Mouse (Mus musculus): ENCODE results near the gene Tjp3. TPM values are rescaled to one million over a fixed set of nuclear protein-coding genes. Genes with fewer than 3 reads are reported as not detected.
A peak's percentile ranks its signal among the peaks of the same experiment; 100 is the strongest.

The Tjp3 gene
- polyA plus RNA-seq (2015; fragmentation: Nextera tagmentation; extraction: Ambion mirVana), result 4.1 and 7.9 TPM in 2 replicates

GRCm38 (mm10) chr10:81291511-81292104 lies at the start of gene Tjp3:
Tjp3 (minus strand) TSS chr10:81291581.
- no peak within 1 kb of the TSS for H3K9ac ChIP-seq (replicated peaks)
- H3K4me2 ChIP-seq, result peak within 1 kb of the TSS; percentile 95

GRCm38 (mm10) chr10:81340551-81341332 lies 49.4 kb upstream of the Tjp3 start:
- H3K9me3 ChIP-seq (replicated peaks), result no peaks in the 10 kb centered on the region
- ATAC-seq (ENCODE audit: low FRiP score), result no peak
- no peak overlapping the region for H3K9ac ChIP-seq (replicated peaks)
- H3K27ac ChIP-seq (replicated peaks), result no peak overlapping the region
- WGBS, result 37% methylated on average over 17 of the region's 17 CpGs
- H3K4me1 ChIP-seq, result peaks cover 8% of the 10 kb centered on the region
- peaks cover 72% of the 10 kb centered on the region for H3K27me3 ChIP-seq (replicated peaks)
- no peaks in the 10 kb centered on the region for H3K36me3 ChIP-seq
- no peak overlapping the region for H3K4me3 ChIP-seq (replicated peaks)
- no peak overlapping the region for H3K4me2 ChIP-seq

More at GRCm38 (mm10) chr10:81291511-81292104, at the start of gene Tjp3:
- Histone ChIP-seq H3K9me3 (replicated peaks) (no peaks in the 10 kb centered on the region), H3K4me3 (replicated peaks) (peak within 1 kb of the TSS; percentile 90), H3K27ac (replicated peaks) (0 out of 2 replicates have a peak within 1 kb of the TSS, but pooled peaks have one; percentile 4), H3K27me3 (replicated peaks) (peaks cover 30% of the 10 kb centered on the region), H3K4me1 (peaks cover 46% of the 10 kb centered on the region), H3K36me3 (no peaks in the 10 kb centered on the region)
- no peak for ATAC-seq (ENCODE audit: low FRiP score)
- WGBS, result 80% methylated on average over 9 of the region's 9 CpGs

GRCm38 (mm10) chr10:81336558-81336957 lies 45.2 kb upstream of the Tjp3 start:
- 0 out of 2 replicates have a peak overlapping the region, but pooled peaks have one; percentile 9 for H3K27ac ChIP-seq (replicated peaks)
- H3K9me3 ChIP-seq (replicated peaks), result no peaks in the 10 kb centered on the region
- peaks cover 8% of the 10 kb centered on the region; the same call in 1 of the 2 replicates for H3K4me1 ChIP-seq
- H3K4me2 ChIP-seq, result no peak overlapping the region
- peaks cover 63% of the 10 kb centered on the region for H3K27me3 ChIP-seq (replicated peaks)
- 93% methylated on average over 4 of the region's 4 CpGs for WGBS
- no peaks in the 10 kb centered on the region for H3K36me3 ChIP-seq
- no peak for ATAC-seq (ENCODE audit: low FRiP score)
- no peak overlapping the region for H3K4me3 ChIP-seq (replicated peaks)
- H3K9ac ChIP-seq (replicated peaks), result no peak overlapping the region

- 40% methylated on average over 18 of the region's 19 CpGs for WGBS
- Histone ChIP-seq H3K36me3 (no peaks in the 10 kb centered on the region), H3K9me3 (replicated peaks) (no peaks in the 10 kb centered on the region), H3K4me2 (no peak overlapping the region), H3K27me3 (replicated peaks) (peaks cover 56% of the 10 kb centered on the region), H3K9ac (replicated peaks) (no peak overlapping the region), H3K27ac (replicated peaks) (0 out of 2 replicates have a peak overlapping the region, but pooled peaks have one; percentile 9), H3K4me3 (replicated peaks) (no peak overlapping the region), H3K4me1 (peaks cover 8% of the 10 kb centered on the region; the same call in 1 of the 2 replicates)
- no peak for ATAC-seq (ENCODE audit: low FRiP score)
These were observed 44.3 kb upstream of the Tjp3 start for GRCm38 (mm10) chr10:81335393-81336340.

GRCm38 (mm10) chr10:81334324-81334723 lies 42.9 kb upstream of the Tjp3 start:
- peaks cover 51% of the 10 kb centered on the region for H3K27me3 ChIP-seq (replicated peaks)
- no peaks in the 10 kb centered on the region for H3K36me3 ChIP-seq
- H3K4me1 ChIP-seq, result peaks cover 8% of the 10 kb centered on the region; the same call in 1 of the 2 replicates
- no peak overlapping the region for H3K27ac ChIP-seq (replicated peaks)
- 75% methylated on average over 11 of the region's 11 CpGs for WGBS
- no peak overlapping the region for H3K4me3 ChIP-seq (replicated peaks)
- no peaks in the 10 kb centered on the region for H3K9me3 ChIP-seq (replicated peaks)
- no peak overlapping the region for H3K9ac ChIP-seq (replicated peaks)
- H3K4me2 ChIP-seq, result no peak overlapping the region
- ATAC-seq (ENCODE audit: low FRiP score), result no peak

GRCm38 (mm10) chr10:81332277-81332676 lies 40.9 kb upstream of the Tjp3 start:
- Histone ChIP-seq H3K9me3 (replicated peaks) (no peaks in the 10 kb centered on the region), H3K4me2 (peak overlapping the region; percentile 7; the same call in 1 of the 2 replicates), H3K27me3 (replicated peaks) (peaks cover 38% of the 10 kb centered on the region), H3K36me3 (peaks cover 4% of the 10 kb centered on the region), H3K9ac (replicated peaks) (no peak overlapping the region), H3K27ac (replicated peaks) (no peak overlapping the region), H3K4me1 (peaks cover 8% of the 10 kb centered on the region; the same call in 1 of the 2 replicates), H3K4me3 (replicated peaks) (no peak overlapping the region)
- 22% methylated on average over 29 of the region's 29 CpGs for WGBS
- no peak for ATAC-seq (ENCODE audit: low FRiP score)

- peaks cover 34% of the 10 kb centered on the region for H3K27me3 ChIP-seq (replicated peaks)
- peaks cover 8% of the 10 kb centered on the region; the same call in 1 of the 2 replicates for H3K4me1 ChIP-seq
- H3K27ac ChIP-seq (replicated peaks), result no peak overlapping the region
- no peak overlapping the region for H3K9ac ChIP-seq (replicated peaks)
- no peak for ATAC-seq (ENCODE audit: low FRiP score)
- no peak overlapping the region for H3K4me3 ChIP-seq (replicated peaks)
- WGBS, result 63% methylated on average over 4 of the region's 4 CpGs
- H3K36me3 ChIP-seq, result peaks cover 26% of the 10 kb centered on the region
- no peaks in the 10 kb centered on the region for H3K9me3 ChIP-seq (replicated peaks)
- H3K4me2 ChIP-seq, result peak overlapping the region; percentile 15; the same call in 1 of the 2 replicates
These were observed 38.6 kb upstream of the Tjp3 start for GRCm38 (mm10) chr10:81330007-81330406.

- WGBS, result 73% methylated on average over 10 of the region's 10 CpGs
- Histone ChIP-seq H3K27me3 (replicated peaks) (peaks cover 28% of the 10 kb centered on the region), H3K4me1 (peaks cover 8% of the 10 kb centered on the region; the same call in 1 of the 2 replicates), H3K9me3 (replicated peaks) (no peaks in the 10 kb centered on the region), H3K27ac (replicated peaks) (no peak overlapping the region), H3K4me2 (peak overlapping the region; percentile 15; the same call in 1 of the 2 replicates), H3K9ac (replicated peaks) (no peak overlapping the region), H3K4me3 (replicated peaks) (no peak overlapping the region; the same call in 1 of the 2 replicates), H3K36me3 (peaks cover 33% of the 10 kb centered on the region)
- ATAC-seq (ENCODE audit: low FRiP score), result no peak
These were observed 38.0 kb upstream of the Tjp3 start for GRCm38 (mm10) chr10:81329194-81329975.

GRCm38 (mm10) chr10:81328386-81328785 lies 37.0 kb upstream of the Tjp3 start, which contains the start of gene Tbxa2r:
Tbxa2r (plus strand) TSS chr10:81328731.
- H3K36me3 ChIP-seq, result peaks cover 43% of the 10 kb centered on the region
- no peak for ATAC-seq (ENCODE audit: low FRiP score)
- 0 out of 2 replicates have a peak within 1 kb of the TSS, but pooled peaks have one; percentile 0 for H3K27ac ChIP-seq (replicated peaks)

GRCm38 (mm10) chr10:81327959-81328358 lies 36.6 kb upstream of the Tjp3 start:
- no peak overlapping the region for H3K9ac ChIP-seq (replicated peaks)
- 57% methylated on average over 2 of the region's 2 CpGs for WGBS
- 0 out of 2 replicates have a peak overlapping the region, but pooled peaks have one; percentile 0 for H3K27ac ChIP-seq (replicated peaks)
- no peak for ATAC-seq (ENCODE audit: low FRiP score)
- H3K36me3 ChIP-seq, result peaks cover 47% of the 10 kb centered on the region
- H3K4me3 ChIP-seq (replicated peaks), result no peak overlapping the region
- peaks cover 8% of the 10 kb centered on the region; the same call in 1 of the 2 replicates for H3K4me1 ChIP-seq
- H3K4me2 ChIP-seq, result peak overlapping the region; percentile 15; the same call in 1 of the 2 replicates
- H3K9me3 ChIP-seq (replicated peaks), result no peaks in the 10 kb centered on the region
- H3K27me3 ChIP-seq (replicated peaks), result peaks cover 20% of the 10 kb centered on the region

More at GRCm38 (mm10) chr10:81328386-81328785, 37.0 kb upstream of the Tjp3 start, which contains the start of gene Tbxa2r:
- H3K4me1 ChIP-seq, result peaks cover 8% of the 10 kb centered on the region; the same call in 1 of the 2 replicates
- H3K9ac ChIP-seq (replicated peaks), result no peak within 1 kb of the TSS
- no peaks in the 10 kb centered on the region for H3K9me3 ChIP-seq (replicated peaks)
- H3K4me2 ChIP-seq, result peak within 1 kb of the TSS; percentile 15; the same call in 1 of the 2 replicates
- H3K27me3 ChIP-seq (replicated peaks), result peaks cover 23% of the 10 kb centered on the region
- H3K4me3 ChIP-seq (replicated peaks), result no peak within 1 kb of the TSS; the same call in 1 of the 2 replicates
- WGBS, result 14% methylated on average over 10 of the region's 10 CpGs

All from neural tube, embryonic 15.5 days (tissue).